Mouse (Mus musculus) cerebellum, postnatal 25 days (tissue): Measurements from ENCODE around the gene Ksr1.
"Not testable (repeated sequence)": the region's sequence is repeated elsewhere in the genome, so short reads cannot be mapped to it uniquely, and the experiment has no call there.

Experiments used
- DNase-seq, 2 experiments: peaks; one replicate each; pipeline ENCODE4 v3.0.0; 2021; ENCODE audit warnings: mixed read lengths in 2 of 2

Ksr1 gene

GRCm38 (mm10) chr11:79033636-79034035 lies 112.6 kb downstream of the Ksr1 start:
- DNase-seq: no peak

- no peak for DNase-seq
Observed at GRCm38 (mm10) chr11:79033021-79033420, 113.2 kb downstream of the Ksr1 start.

GRCm38 (mm10) chr11:79031452-79031746 lies 114.8 kb downstream of the Ksr1 start:
- DNase-seq: no peak

- DNase-seq: peak; percentile 83 to 90
Observed at GRCm38 (mm10) chr11:79030570-79031451, 115.4 kb downstream of the Ksr1 start.

GRCm38 (mm10) chr11:79023751-79024150 lies 122.5 kb downstream of the Ksr1 start:
- DNase-seq: no peak

GRCm38 (mm10) chr11:79023342-79023741 lies 122.9 kb downstream of the Ksr1 start:
- DNase-seq: no peak

GRCm38 (mm10) chr11:79022836-79023235 lies 123.4 kb downstream of the Ksr1 start:
- DNase-seq: no peak

- DNase-seq: no peak
Observed at GRCm38 (mm10) chr11:79020535-79021045, 125.6 kb downstream of the Ksr1 start.

- DNase-seq: peak in 1 of 2 experiments; percentile 41
Observed at GRCm38 (mm10) chr11:79019839-79020534, 126.2 kb downstream of the Ksr1 start.

- DNase-seq: peak; percentile 56 to 80
Observed at GRCm38 (mm10) chr11:79018954-79019704, 127.1 kb downstream of the Ksr1 start.

- no peak for DNase-seq
Observed at GRCm38 (mm10) chr11:79017161-79017606, 129.0 kb downstream of the Ksr1 start.

- DNase-seq: peak; percentile 20 to 37
Observed at GRCm38 (mm10) chr11:79016236-79016635, 130.0 kb downstream of the Ksr1 start.

- no peak for DNase-seq
Observed at GRCm38 (mm10) chr11:79015660-79016215, 130.5 kb downstream of the Ksr1 start.

GRCm38 (mm10) chr11:79014602-79015325 lies 131.4 kb downstream of the Ksr1 start:
- DNase-seq: no peak

- DNase-seq: no peak
Observed at GRCm38 (mm10) chr11:79013806-79014205, 132.4 kb downstream of the Ksr1 start.

- no peak for DNase-seq
Observed at GRCm38 (mm10) chr11:79013056-79013455, 133.2 kb downstream of the Ksr1 start.

GRCm38 (mm10) chr11:79012529-79012928 lies 133.7 kb downstream of the Ksr1 start:
- DNase-seq: no peak

GRCm38 (mm10) chr11:79008891-79009290 lies 137.3 kb downstream of the Ksr1 start:
- DNase-seq: no peak

GRCm38 (mm10) chr11:79008007-79008775 lies 138.0 kb downstream of the Ksr1 start:
- no peak for DNase-seq

GRCm38 (mm10) chr11:79007356-79007755 lies 138.9 kb downstream of the Ksr1 start:
- DNase-seq: not testable (repeated sequence)

GRCm38 (mm10) chr11:79006417-79006816 lies 139.8 kb downstream of the Ksr1 start:
- no peak for DNase-seq
